Mouse (Mus musculus): ENCODE measurements at regions not wholly inside any gene's neighbourhood (a gene's known extent, or its start where the extent isn't known, plus 50 kb on each side); places are given as distances from the start of the nearest gene placed in this dataset.

GRCm38 (mm10) chr2:173395526-173395925 is 119.2 kb upstream of the Pmepa1 start:
- H3K36me3 ChIP-seq (ENCODE audit: control insufficient read depth, insufficient read depth, low read length), result no peaks in the 10 kb centered on the region
- no peaks in the 10 kb centered on the region for H3K27me3 ChIP-seq (replicated peaks; ENCODE audit: control insufficient read depth, insufficient read depth, low read length)
- ATAC-seq (replicated peaks; ENCODE audit: low FRiP score) (no peak), DNase-seq (ENCODE audit: low spot score) (peak; percentile 31)
- 43% methylated on average over 6 of the region's 6 CpGs for WGBS
- no peak overlapping the region for H3K4me2 ChIP-seq
- 0 out of 2 replicates have a peak, but pooled peaks cover 3% of the 10 kb centered on the region for H3K9me3 ChIP-seq (ENCODE audit: control insufficient read depth, low read length)
- no peak overlapping the region for H3K9ac ChIP-seq (ENCODE audit: low read depth, low read length)
- 0 out of 2 replicates have a peak, but pooled peaks cover 5% of the 10 kb centered on the region for H3K4me1 ChIP-seq (replicated peaks; ENCODE audit: control insufficient read depth, insufficient read depth, low read length)
- H3K4me3 ChIP-seq (ENCODE audit: low read depth, low read length), result no peak overlapping the region
- no peak overlapping the region for H3K27ac ChIP-seq (ENCODE audit: low read depth, low read length)

DNA sequence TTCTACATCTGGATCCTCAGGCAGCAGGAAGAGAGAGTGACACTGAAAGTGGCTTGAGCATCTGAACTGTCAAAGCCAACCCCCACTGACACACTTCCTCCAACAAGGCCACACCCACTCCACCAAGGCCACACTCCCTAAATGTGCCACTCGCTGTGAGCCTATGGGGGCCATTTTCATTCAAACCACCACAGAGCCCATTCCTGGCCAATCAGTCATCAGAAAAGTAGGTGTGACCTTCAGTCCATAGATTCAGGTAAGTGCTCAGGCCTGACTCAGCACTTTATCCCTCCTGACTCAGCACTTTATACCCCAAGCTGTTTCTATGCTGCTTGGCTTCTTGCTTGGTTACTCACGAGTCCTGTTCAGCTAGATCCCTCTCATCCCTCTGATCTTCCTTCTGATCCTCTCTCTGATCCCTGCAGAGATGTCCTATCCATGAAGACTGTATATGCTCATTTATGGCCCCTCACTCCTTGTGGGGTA is 121.6 kb upstream of the Pmepa1 start:
- DNase-seq (ENCODE audit: low spot score) (no peak), ATAC-seq (replicated peaks; ENCODE audit: low FRiP score) (no peak)
- no peak overlapping the region for H3K4me3 ChIP-seq (ENCODE audit: low read depth, low read length)
- 82% methylated on average over 2 of the region's 2 CpGs for WGBS
- H3K27ac ChIP-seq (ENCODE audit: low read depth, low read length), result no peak overlapping the region
- no peaks in the 10 kb centered on the region for H3K27me3 ChIP-seq (replicated peaks; ENCODE audit: control insufficient read depth, insufficient read depth, low read length)
- H3K9me3 ChIP-seq (ENCODE audit: control insufficient read depth, low read length), result no peaks in the 10 kb centered on the region
- H3K9ac ChIP-seq (ENCODE audit: low read depth, low read length), result no peak overlapping the region; the same call in 1 of the 2 replicates
- H3K36me3 ChIP-seq (ENCODE audit: control insufficient read depth, insufficient read depth, low read length), result no peaks in the 10 kb centered on the region
- 0 out of 2 replicates have a peak, but pooled peaks cover 5% of the 10 kb centered on the region for H3K4me1 ChIP-seq (replicated peaks; ENCODE audit: control insufficient read depth, insufficient read depth, low read length)
- H3K4me2 ChIP-seq, result no peak overlapping the region

GRCm38 (mm10) chr2:173405629-173406028 is 116.8 kb upstream of the 1700021F07Rik start:
- H3K27me3 ChIP-seq (replicated peaks; ENCODE audit: control insufficient read depth, insufficient read depth, low read length), result no peaks in the 10 kb centered on the region
- no peak for DNase-seq (ENCODE audit: low spot score)
- no peaks in the 10 kb centered on the region for H3K9me3 ChIP-seq (ENCODE audit: control insufficient read depth, low read length)
- 81% methylated on average over 12 of the region's 12 CpGs for whole genome bisulfite sequencing
- H3K36me3 ChIP-seq (ENCODE audit: control insufficient read depth, insufficient read depth, low read length), result no peaks in the 10 kb centered on the region
- no peak overlapping the region for H3K9ac ChIP-seq (ENCODE audit: low read depth, low read length)
- H3K27ac ChIP-seq (ENCODE audit: low read depth, low read length), result no peak overlapping the region
- H3K4me3 ChIP-seq (ENCODE audit: low read depth, low read length), result no peak overlapping the region
- no peak overlapping the region for H3K4me2 ChIP-seq
- peaks cover 6% of the 10 kb centered on the region; the same call in 1 of the 2 replicates for H3K4me1 ChIP-seq (replicated peaks; ENCODE audit: control insufficient read depth, insufficient read depth, low read length)
- ATAC-seq (replicated peaks; ENCODE audit: low FRiP score), result no peak

GRCm38 (mm10) chr2:173406344-173407094 is 115.9 kb upstream of the 1700021F07Rik start:
- Histone ChIP-seq H3K27ac (ENCODE audit: low read depth, low read length) (no peak overlapping the region), H3K9me3 (ENCODE audit: control insufficient read depth, low read length) (no peaks in the 10 kb centered on the region), H3K9ac (ENCODE audit: low read depth, low read length) (no peak overlapping the region), H3K4me1 (replicated peaks; ENCODE audit: control insufficient read depth, insufficient read depth, low read length) (peaks cover 6% of the 10 kb centered on the region; the same call in 1 of the 2 replicates), H3K36me3 (ENCODE audit: control insufficient read depth, insufficient read depth, low read length) (no peaks in the 10 kb centered on the region), H3K4me2 (no peak overlapping the region), H3K4me3 (ENCODE audit: low read depth, low read length) (no peak overlapping the region), H3K27me3 (replicated peaks; ENCODE audit: control insufficient read depth, insufficient read depth, low read length) (no peaks in the 10 kb centered on the region)
- WGBS, result 72% methylated on average over 13 of the region's 13 CpGs
- DNase-seq (ENCODE audit: low spot score) (no peak), ATAC-seq (replicated peaks; ENCODE audit: low FRiP score) (no peak)

DNA sequence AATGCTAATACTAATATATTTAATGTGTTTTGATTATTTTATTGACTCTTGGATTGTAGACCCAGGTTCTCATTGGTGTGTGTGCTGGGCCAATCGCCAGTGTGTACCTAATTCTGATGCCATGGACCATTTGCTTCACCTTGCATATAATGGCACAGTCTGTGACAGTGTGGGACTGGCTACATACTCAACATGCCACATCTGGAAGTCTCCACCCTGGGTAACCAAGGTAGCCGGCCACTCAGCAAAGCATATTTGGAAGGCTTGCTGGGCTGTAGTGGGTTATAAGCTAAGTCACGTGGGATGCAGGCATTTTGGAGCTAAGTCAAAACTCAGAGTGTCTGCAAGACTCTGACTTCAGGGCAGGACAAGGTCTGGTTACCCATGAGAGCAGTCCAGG is 115.3 kb upstream of the 1700021F07Rik start:
- DNase-seq (ENCODE audit: low spot score) (no peak), ATAC-seq (replicated peaks; ENCODE audit: low FRiP score) (no peak)
- Histone ChIP-seq H3K9me3 (ENCODE audit: control insufficient read depth, low read length) (no peaks in the 10 kb centered on the region), H3K4me3 (ENCODE audit: low read depth, low read length) (no peak overlapping the region), H3K4me2 (no peak overlapping the region), H3K9ac (ENCODE audit: low read depth, low read length) (no peak overlapping the region), H3K36me3 (ENCODE audit: control insufficient read depth, insufficient read depth, low read length) (no peaks in the 10 kb centered on the region), H3K27ac (ENCODE audit: low read depth, low read length) (no peak overlapping the region), H3K4me1 (replicated peaks; ENCODE audit: control insufficient read depth, insufficient read depth, low read length) (peaks cover 6% of the 10 kb centered on the region; the same call in 1 of the 2 replicates), H3K27me3 (replicated peaks; ENCODE audit: control insufficient read depth, insufficient read depth, low read length) (no peaks in the 10 kb centered on the region)
- WGBS, result 79% methylated on average over 3 of the region's 3 CpGs

GRCm38 (mm10) chr2:173408681-173409081 is 113.7 kb upstream of the 1700021F07Rik start:
- DNase-seq (ENCODE audit: low spot score) (peak; percentile 43), ATAC-seq (replicated peaks; ENCODE audit: low FRiP score) (peak; percentile 54; the same call in 1 of the 2 replicates)
- H3K9ac ChIP-seq (ENCODE audit: low read depth, low read length), result no peak overlapping the region
- peaks cover 6% of the 10 kb centered on the region; the same call in 1 of the 2 replicates for H3K4me1 ChIP-seq (replicated peaks; ENCODE audit: control insufficient read depth, insufficient read depth, low read length)
- no peak overlapping the region for H3K27ac ChIP-seq (ENCODE audit: low read depth, low read length)
- no peaks in the 10 kb centered on the region for H3K36me3 ChIP-seq (ENCODE audit: control insufficient read depth, insufficient read depth, low read length)
- H3K27me3 ChIP-seq (replicated peaks; ENCODE audit: control insufficient read depth, insufficient read depth, low read length), result no peaks in the 10 kb centered on the region
- no peak overlapping the region for H3K4me3 ChIP-seq (ENCODE audit: low read depth, low read length)
- H3K4me2 ChIP-seq, result no peak overlapping the region
- 30% methylated on average over 5 of the region's 5 CpGs for WGBS
- no peaks in the 10 kb centered on the region for H3K9me3 ChIP-seq (ENCODE audit: control insufficient read depth, low read length)

DNA sequence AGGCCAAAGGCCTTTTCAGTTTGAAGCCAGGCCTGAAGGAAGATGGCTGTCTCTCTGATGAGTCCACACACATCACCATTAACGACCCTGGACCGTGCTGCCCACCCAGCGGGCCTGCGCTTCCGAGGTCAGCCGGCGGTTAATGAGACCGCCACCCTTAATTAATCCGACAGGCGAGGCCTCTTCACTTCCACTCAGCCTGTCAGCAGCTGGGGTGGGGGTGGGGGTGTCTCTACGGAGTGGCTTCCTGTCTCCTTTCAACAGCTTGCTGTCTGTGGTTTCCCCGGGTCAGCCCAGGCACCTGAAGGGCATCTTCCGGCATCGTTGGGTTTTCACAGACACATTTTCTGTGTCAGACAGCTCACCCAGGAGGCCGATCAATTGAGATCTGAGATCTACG is 113.0 kb upstream of the 1700021F07Rik start:
- Histone ChIP-seq H3K4me3 (ENCODE audit: low read depth, low read length) (no peak overlapping the region), H3K4me2 (0 out of 2 replicates have a peak overlapping the region, but pooled peaks have one; percentile 9), H3K27me3 (replicated peaks; ENCODE audit: control insufficient read depth, insufficient read depth, low read length) (no peaks in the 10 kb centered on the region), H3K9ac (ENCODE audit: low read depth, low read length) (0 out of 2 replicates have a peak overlapping the region, but pooled peaks have one; percentile 9), H3K27ac (ENCODE audit: low read depth, low read length) (peak overlapping the region; percentile 28; the same call in 1 of the 2 replicates), H3K4me1 (replicated peaks; ENCODE audit: control insufficient read depth, insufficient read depth, low read length) (peaks cover 6% of the 10 kb centered on the region; the same call in 1 of the 2 replicates), H3K36me3 (ENCODE audit: control insufficient read depth, insufficient read depth, low read length) (no peaks in the 10 kb centered on the region), H3K9me3 (ENCODE audit: control insufficient read depth, low read length) (no peaks in the 10 kb centered on the region)
- peak; percentile 54 for DNase-seq (ENCODE audit: low spot score)
- 30% methylated on average over 16 of the region's 16 CpGs for WGBS
- peak; percentile 33; the same call in 1 of the 2 replicates for ATAC-seq (replicated peaks; ENCODE audit: low FRiP score)

DNA sequence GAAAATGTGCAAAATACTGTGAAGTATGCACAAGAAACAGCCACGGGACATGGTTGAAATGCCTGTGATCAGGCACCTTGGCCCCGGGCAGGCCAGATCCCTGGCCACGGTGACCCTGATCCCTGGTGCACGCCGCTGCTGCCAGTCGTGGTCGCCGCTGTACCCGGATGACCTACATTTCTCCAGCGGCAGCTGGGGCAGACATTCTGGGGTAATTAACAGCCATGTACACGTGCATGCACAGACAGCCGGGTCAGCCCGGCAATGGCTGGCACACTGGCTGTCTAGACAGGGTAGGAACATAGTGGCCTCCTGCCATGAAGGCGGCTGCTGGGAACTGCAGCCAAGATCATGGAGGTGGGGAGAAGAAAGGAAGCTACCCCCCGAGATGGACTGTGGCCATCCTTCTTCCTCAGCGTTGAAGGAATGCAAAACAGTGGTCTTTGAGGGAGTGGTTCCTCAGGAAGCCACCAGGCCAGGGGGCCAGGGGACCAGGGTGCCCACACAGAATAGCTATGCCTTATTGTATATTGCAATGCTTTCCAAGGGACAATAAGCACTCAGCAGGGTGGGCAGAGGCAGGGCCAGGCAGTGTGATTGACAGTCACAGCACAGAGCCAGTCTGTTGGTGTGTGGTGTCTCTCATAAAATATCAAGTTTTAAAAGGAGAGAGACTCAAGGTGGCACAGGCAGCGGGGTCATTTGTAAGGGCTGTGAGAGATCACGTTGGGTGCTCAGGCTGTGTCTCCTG is 108.3 kb upstream of the 1700021F07Rik start:
- H3K9ac ChIP-seq (ENCODE audit: low read depth, low read length), result no peak overlapping the region
- no peaks in the 10 kb centered on the region for H3K9me3 ChIP-seq (ENCODE audit: control insufficient read depth, low read length)
- DNase-seq (ENCODE audit: low spot score), result no peak
- H3K27me3 ChIP-seq (replicated peaks; ENCODE audit: control insufficient read depth, insufficient read depth, low read length), result no peaks in the 10 kb centered on the region
- no peak for ATAC-seq (replicated peaks; ENCODE audit: low FRiP score)
- no peak overlapping the region for H3K27ac ChIP-seq (ENCODE audit: low read depth, low read length)
- no peak overlapping the region for H3K4me2 ChIP-seq
- 78% methylated on average over 18 of the region's 18 CpGs for WGBS
- no peaks in the 10 kb centered on the region for H3K36me3 ChIP-seq (ENCODE audit: control insufficient read depth, insufficient read depth, low read length)
- peaks cover 5% of the 10 kb centered on the region; the same call in 1 of the 2 replicates for H3K4me1 ChIP-seq (replicated peaks; ENCODE audit: control insufficient read depth, insufficient read depth, low read length)
- H3K4me3 ChIP-seq (ENCODE audit: low read depth, low read length), result no peak overlapping the region
